Mouse (Mus musculus) testis, adult 2 months (tissue): ENCODE results near the gene Gm2174.

Experiments used
- CTCF ChIP-seq: fragments of 200-500 bp; IDR thresholded peaks from 2 replicates; pipeline ENCODE4 v1.5.1; 2012; ENCODE audit warnings: low read depth, mild to moderate bottlenecking, inconsistent platforms, low read length, moderate library complexity; ENCODE audit not compliant: control insufficient read depth, insufficient read depth, insufficient replicate concordance
- POLR2A ChIP-seq: fragments of 200-500 bp; IDR thresholded peaks from 2 replicates; pipeline ENCODE4 v1.6.1; 2012; ENCODE audit warnings: low read depth, mild to moderate bottlenecking, inconsistent platforms, low read length, moderate library complexity; ENCODE audit not compliant: control insufficient read depth

DNA sequence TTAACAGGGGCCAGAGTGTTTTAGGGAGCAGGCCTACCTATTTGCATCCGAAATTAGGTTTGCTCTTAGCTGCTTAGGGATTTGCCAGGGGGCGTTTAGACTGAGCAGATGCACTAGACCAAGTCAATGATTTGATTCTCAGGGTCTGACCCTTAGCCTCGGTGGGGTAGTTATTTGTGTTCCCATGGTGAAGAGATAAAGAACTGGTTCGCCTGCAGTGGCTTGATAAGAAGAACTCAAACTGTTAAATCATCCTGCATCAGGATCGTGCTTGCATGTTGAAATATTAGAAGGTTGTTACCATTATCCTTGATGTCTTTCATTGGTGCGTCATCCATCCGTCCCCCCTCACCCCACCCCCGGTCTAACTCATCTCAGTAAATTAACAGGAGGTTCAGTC, 8.6 kb downstream of the Gm2174 start:
- TF ChIP-seq CTCF (no peak), POLR2A (no peak)
